Comparison of ENCODE assay signal across 15 mouse cellular contexts in the genomic region with DNA sequence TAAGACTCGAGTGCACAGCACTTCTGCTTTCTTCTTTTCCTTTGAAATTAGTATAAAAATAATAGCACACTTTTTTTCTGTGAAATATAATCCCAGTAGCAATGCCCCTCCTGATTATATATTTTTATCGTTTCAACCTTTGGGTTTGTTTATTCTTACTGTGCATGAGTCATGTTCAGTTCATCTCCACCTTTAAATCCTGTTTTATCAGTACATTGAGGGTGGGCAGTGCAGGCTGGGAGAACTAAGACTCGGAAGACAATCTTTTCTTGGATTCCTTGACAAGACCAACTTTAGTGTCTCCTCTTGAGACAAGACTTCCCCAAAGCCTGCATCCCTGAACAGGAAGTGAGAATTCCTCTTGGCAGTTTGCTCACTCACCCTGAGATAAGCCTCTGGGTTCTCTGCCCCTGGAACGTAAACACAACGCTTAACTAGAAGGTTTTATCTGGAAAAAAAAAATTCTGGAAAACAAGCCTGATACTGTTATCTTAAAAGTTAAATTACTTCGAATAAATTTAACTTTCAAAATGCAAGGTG.
A peak's percentile ranks its signal among the peaks of the same experiment; 100 is the strongest.
DNase-seq lines count a peak whose midpoint lies in the region; ATAC-seq lines count a peak whose summit lies in the region.
"Had no signal": no experiment of that assay in that cellular context is flagged by ENCODE, and none has a peak within 500 bp of the region (broad histone marks: within the 10 kb centered on the region; RNA-seq: fewer than 3 reads in every experiment).

No protein-coding gene starts in this region.

- H3K27me3 ChIP-seq in lung, embryonic 16.5 days (ENCODE audit: control insufficient read depth, insufficient read depth, low read depth, low read length): no peaks in the 10 kb centered on the region
- no peaks in the 10 kb centered on the region for H3K27me3 ChIP-seq in heart, embryonic 16.5 days (ENCODE audit: control insufficient read depth, insufficient read depth, low read length)
- H3K27me3 ChIP-seq in stomach, embryonic 16.5 days (ENCODE audit: control insufficient read depth, insufficient read depth, low read length): no peaks in the 10 kb centered on the region
- no peaks in the 10 kb centered on the region for H3K27me3 ChIP-seq in forebrain, embryonic 13.5 days
- H3K27me3 ChIP-seq: embryonic facial prominence, embryonic 12.5 days had no signal

- intact Hi-C loops in heart, postnatal 14 days (cut with DNase I): no loop called here

- H3K4me2 ChIP-seq in lung, embryonic 16.5 days (ENCODE audit: low read depth, low read length): peak overlapping the region; percentile 26; the same call in 1 of the 2 replicates
- peak overlapping the region; percentile 50 for H3K4me2 ChIP-seq in heart, embryonic 16.5 days (ENCODE audit: low read depth, low read length)
- peak overlapping the region; percentile 28; the same call in 1 of the 2 replicates for H3K4me2 ChIP-seq in stomach, embryonic 16.5 days (ENCODE audit: low read depth, low read length)
- no peak overlapping the region for H3K4me2 ChIP-seq in forebrain, embryonic 13.5 days
- H3K4me2 ChIP-seq: embryonic facial prominence, embryonic 12.5 days; midbrain, embryonic 11.5 days had no signal

- no peak overlapping the region for H3K9ac ChIP-seq in lung, embryonic 16.5 days (ENCODE audit: low read length)
- H3K9ac ChIP-seq in heart, embryonic 16.5 days (ENCODE audit: low read length): no peak overlapping the region
- H3K9ac ChIP-seq in stomach, embryonic 16.5 days (ENCODE audit: low read length): no peak overlapping the region
- H3K9ac ChIP-seq in forebrain, embryonic 13.5 days: no peak overlapping the region
- H3K9ac ChIP-seq: embryonic facial prominence, embryonic 12.5 days had no signal

- H3K4me3 ChIP-seq in lung, embryonic 16.5 days (ENCODE audit: low read length): no peak overlapping the region
- no peak overlapping the region for H3K4me3 ChIP-seq in heart, embryonic 16.5 days (ENCODE audit: low read length)
- H3K4me3 ChIP-seq in stomach, embryonic 16.5 days (replicated peaks; ENCODE audit: low read length): no peak overlapping the region
- H3K4me3 ChIP-seq in forebrain, embryonic 13.5 days: no peak overlapping the region
- H3K4me3 ChIP-seq: embryonic facial prominence, embryonic 12.5 days; hindbrain, embryonic 10.5 days had no signal

- 15% methylated on average over 6 of the region's 6 CpGs for WGBS in lung, embryonic 16.5 days
- 18% methylated on average over 6 of the region's 6 CpGs for WGBS in heart, embryonic 16.5 days
- 18% methylated on average over 6 of the region's 6 CpGs for WGBS in stomach, embryonic 16.5 days
- WGBS in forebrain, embryonic 13.5 days: 74% methylated on average over 6 of the region's 6 CpGs

- H3K9me3 ChIP-seq in lung, embryonic 16.5 days (ENCODE audit: control insufficient read depth, low read length): no peaks in the 10 kb centered on the region
- no peaks in the 10 kb centered on the region for H3K9me3 ChIP-seq in heart, embryonic 16.5 days (replicated peaks; ENCODE audit: control insufficient read depth, low read length)
- H3K9me3 ChIP-seq in stomach, embryonic 16.5 days (replicated peaks; ENCODE audit: control insufficient read depth, low read length): no peaks in the 10 kb centered on the region
- no peaks in the 10 kb centered on the region for H3K9me3 ChIP-seq in forebrain, embryonic 13.5 days (replicated peaks)
- H3K9me3 ChIP-seq: embryonic facial prominence, embryonic 12.5 days; hindbrain, embryonic 10.5 days had no signal

- no peaks in the 10 kb centered on the region for H3K36me3 ChIP-seq in lung, embryonic 16.5 days (ENCODE audit: control insufficient read depth, insufficient read depth, low read length)
- H3K36me3 ChIP-seq in heart, embryonic 16.5 days (ENCODE audit: control insufficient read depth, insufficient read depth): no peaks in the 10 kb centered on the region
- H3K36me3 ChIP-seq in stomach, embryonic 16.5 days (ENCODE audit: control insufficient read depth, insufficient read depth, low read length): no peaks in the 10 kb centered on the region
- H3K36me3 ChIP-seq in forebrain, embryonic 13.5 days (ENCODE audit: poor library complexity, severe bottlenecking): no peaks in the 10 kb centered on the region
- H3K36me3 ChIP-seq: embryonic facial prominence, embryonic 12.5 days; G1E; hindbrain, embryonic 10.5 days had no signal

- H3K4me1 ChIP-seq in lung, embryonic 16.5 days (replicated peaks; ENCODE audit: control insufficient read depth, insufficient read depth, low read length): no peaks in the 10 kb centered on the region; the same call in 1 of the 2 replicates
- peaks cover 2% of the 10 kb centered on the region; the same call in 1 of the 2 replicates for H3K4me1 ChIP-seq in heart, embryonic 16.5 days (ENCODE audit: control insufficient read depth, insufficient read depth, low read length)
- no peaks in the 10 kb centered on the region for H3K4me1 ChIP-seq in stomach, embryonic 16.5 days (ENCODE audit: control insufficient read depth, insufficient read depth, low read length)
- peaks cover 8% of the 10 kb centered on the region for H3K4me1 ChIP-seq in forebrain, embryonic 13.5 days
- H3K4me1 ChIP-seq: embryonic facial prominence, embryonic 12.5 days had no signal

- H3K27ac ChIP-seq in lung, embryonic 16.5 days (ENCODE audit: low read length): no peak overlapping the region
- H3K27ac ChIP-seq in heart, embryonic 16.5 days (ENCODE audit: low read length): no peak overlapping the region
- peak overlapping the region; percentile 38; the same call in 1 of the 2 replicates for H3K27ac ChIP-seq in stomach, embryonic 16.5 days (ENCODE audit: low read length)
- no peak overlapping the region for H3K27ac ChIP-seq in forebrain, embryonic 13.5 days
- H3K27ac ChIP-seq: embryonic facial prominence, embryonic 12.5 days; hindbrain, embryonic 10.5 days had no signal

- DNase-seq in heart, adult 18-20 months: peak; percentile 12 to 27
- no peak for DNase-seq in heart, postnatal 14 days
- DNase-seq in lung, postnatal 25 days (ENCODE audit: low spot score): no peak
- no peak for DNase-seq in Muller cell, postnatal 12 days (ENCODE audit: inconsistent ontology term)
- DNase-seq: thymus, adult 2 months had no signal

- ATAC-seq in lung, embryonic 16.5 days (ENCODE audit: low read depth): no peak
- ATAC-seq in heart, embryonic 16.5 days (replicated peaks; ENCODE audit: extremely low read depth, insufficient read depth, low FRiP score): no peak
- ATAC-seq in stomach, embryonic 16.5 days (ENCODE audit: insufficient read depth, low FRiP score): 0 out of 2 replicates have a peak, but pooled peaks have one; percentile 40
- ATAC-seq in forebrain, embryonic 13.5 days: no peak
- ATAC-seq: activated CD4-positive, CD25-positive, alpha-beta regulatory T cell, adult 4 months; inflammation-experienced regulatory T-cells, adult 6 months had no signal

Comparison
In these comparisons a context has a peak if more than half of its experiments do, and no peak if none do; other contexts are left out.
1. DNase-seq: peak in heart, adult 18-20 months (2 of 2); none in heart, postnatal 14 days (0 of 2), lung, postnatal 25 days (single experiment) and Muller cell, postnatal 12 days (single experiment).